Mouse (Mus musculus) heart, postnatal 4 days (tissue): ENCODE data around the gene B3gnt2. TPM values are rescaled to one million over a fixed set of nuclear protein-coding genes. Genes with fewer than 3 reads are reported as not detected.

Source experiments
- DNase-seq: peaks from one replicate; pipeline ENCODE4 v3.0.0; 2021
- total RNA-seq, 2 experiments: library from RNA; stranded (reverse); gene quantifications; 2 replicates each; pipeline ENCODE4 v1.2.3; 2021

The B3gnt2 gene
- total RNA-seq, 2 experiments from 2014 or later, result 7.4 to 8.1 TPM

- DNase-seq, result no peak
These were observed 47.3 kb downstream of the B3gnt2 start for GRCm38 (mm10) chr11:22813427-22813826.

- no peak for DNase-seq
These were observed 49.3 kb downstream of the B3gnt2 start for GRCm38 (mm10) chr11:22811413-22811812.

- no peak for DNase-seq
These were observed 51.2 kb downstream of the B3gnt2 start for GRCm38 (mm10) chr11:22809465-22810096.

- DNase-seq, result no peak
These were observed 52.7 kb downstream of the B3gnt2 start for GRCm38 (mm10) chr11:22808040-22808439.

GRCm38 (mm10) chr11:22805171-22805570 lies 55.6 kb downstream of the B3gnt2 start:
- DNase-seq, result no peak

- peak; percentile 41 for DNase-seq
These were observed 60.8 kb downstream of the B3gnt2 start for GRCm38 (mm10) chr11:22799987-22800424.

- no peak for DNase-seq
These were observed 61.8 kb downstream of the B3gnt2 start for GRCm38 (mm10) chr11:22798916-22799315.

- DNase-seq, result no peak
These were observed 66.0 kb downstream of the B3gnt2 start for GRCm38 (mm10) chr11:22794734-22795133.

- DNase-seq, result no peak
These were observed 66.9 kb downstream of the B3gnt2 start for GRCm38 (mm10) chr11:22793881-22794203.

- peak; percentile 0 for DNase-seq
These were observed 67.4 kb downstream of the B3gnt2 start for GRCm38 (mm10) chr11:22793176-22793880.

- no peak for DNase-seq
These were observed 68.6 kb downstream of the B3gnt2 start for GRCm38 (mm10) chr11:22792149-22792548.

- DNase-seq, result no peak
These were observed 69.0 kb downstream of the B3gnt2 start for GRCm38 (mm10) chr11:22791726-22792125.

GRCm38 (mm10) chr11:22787833-22788232 lies 72.9 kb downstream of the B3gnt2 start:
- no peak for DNase-seq

- DNase-seq, result no peak
These were observed 76.3 kb downstream of the B3gnt2 start for GRCm38 (mm10) chr11:22784477-22784876.

- peak; percentile 19 for DNase-seq
These were observed 78.0 kb downstream of the B3gnt2 start for GRCm38 (mm10) chr11:22782705-22783124.

GRCm38 (mm10) chr11:22781190-22781589 lies 79.6 kb downstream of the B3gnt2 start:
- DNase-seq, result no peak

GRCm38 (mm10) chr11:22780761-22781160 lies 80.0 kb downstream of the B3gnt2 start:
- DNase-seq, result no peak

GRCm38 (mm10) chr11:22779821-22780551 lies 80.8 kb downstream of the B3gnt2 start:
- no peak for DNase-seq

GRCm38 (mm10) chr11:22778596-22778995 lies 82.2 kb downstream of the B3gnt2 start:
- no peak for DNase-seq

- peak; percentile 29 for DNase-seq
These were observed 83.2 kb downstream of the B3gnt2 start for GRCm38 (mm10) chr11:22777531-22777930.

GRCm38 (mm10) chr11:22774821-22775220 lies 85.9 kb downstream of the B3gnt2 start:
- no peak for DNase-seq

GRCm38 (mm10) chr11:22766238-22766637 lies 94.5 kb downstream of the B3gnt2 start:
- no peak for DNase-seq

GRCm38 (mm10) chr11:22765425-22765824 lies 95.3 kb downstream of the B3gnt2 start:
- DNase-seq, result no peak
